Mouse (Mus musculus) heart, adult 10 weeks (tissue): ENCODE data around the gene Egln3. TPM values are rescaled to one million over a fixed set of nuclear protein-coding genes. Genes with fewer than 3 reads are reported as not detected.

Source experiments
- polyA plus RNA-seq: library from polyadenylated mRNA; stranded (reverse); fragments of 350-450 nt; fragmentation: Illumina TruSeq; extraction: RNeasy Lipid Tissue Mini Kit (QIAGEN cat#74804); gene quantifications from one replicate; pipeline ENCODE4 v1.2.3, GENCODE M21; 2014; ENCODE audit warnings: low read depth, low replicate concordance

The Egln3 gene
- polyA plus RNA-seq, result 50.4 TPM

DNA sequence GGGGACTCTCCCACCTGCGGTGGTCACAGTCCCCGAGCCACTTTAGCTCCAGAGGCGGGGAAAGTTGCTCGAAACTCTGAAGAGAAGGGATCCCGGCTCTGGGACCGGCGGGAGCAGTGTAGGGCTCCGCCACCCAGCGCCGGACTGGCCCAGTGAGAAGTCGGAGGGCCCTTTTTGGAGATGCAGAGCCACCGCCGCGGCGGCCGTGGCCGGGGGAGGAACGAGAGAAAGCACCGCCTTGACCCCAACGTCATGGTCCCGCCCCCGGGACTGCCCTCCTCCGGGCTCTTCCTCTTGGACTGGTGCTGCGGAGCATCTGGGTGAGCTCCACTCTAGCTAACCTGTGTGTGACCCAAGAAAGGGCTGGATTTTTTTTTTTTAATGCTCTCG, at the start of gene Egln3:
Egln3 (minus strand) TSS at position 205 of the 390 bp plus-strand sequence.

